Mouse (Mus musculus) ES-E14 (cell line): Measurements from ENCODE around the gene a.

ENCODE experiments used
- MAFK ChIP-seq: IDR thresholded peaks from 2 replicates; pipeline ENCODE4 v1.6.1; 2014; ENCODE audit warnings: mild to moderate bottlenecking, low read depth, low read length, inconsistent platforms; ENCODE audit not compliant: insufficient read depth
- ZC3H11A ChIP-seq: IDR thresholded peaks from 2 replicates; pipeline ENCODE4 v1.6.1; 2012; ENCODE audit warnings: low read depth, mild to moderate bottlenecking, inconsistent platforms, low read length, borderline replicate concordance
- ZNF384 ChIP-seq: IDR thresholded peaks from 2 replicates; pipeline ENCODE4 v1.6.1; 2012; ENCODE audit warnings: low read depth, low read length, inconsistent platforms

- no peak for TF ChIP-seq ZNF384
- no peak for TF ChIP-seq MAFK
- TF ChIP-seq ZC3H11A = no peak
Measured at GRCm38 (mm10) chr2:155057361-155057760, 266.2 kb downstream of the a start.
